Mouse (Mus musculus): ENCODE data around the gene Exosc1.

The Exosc1 gene

DNA sequence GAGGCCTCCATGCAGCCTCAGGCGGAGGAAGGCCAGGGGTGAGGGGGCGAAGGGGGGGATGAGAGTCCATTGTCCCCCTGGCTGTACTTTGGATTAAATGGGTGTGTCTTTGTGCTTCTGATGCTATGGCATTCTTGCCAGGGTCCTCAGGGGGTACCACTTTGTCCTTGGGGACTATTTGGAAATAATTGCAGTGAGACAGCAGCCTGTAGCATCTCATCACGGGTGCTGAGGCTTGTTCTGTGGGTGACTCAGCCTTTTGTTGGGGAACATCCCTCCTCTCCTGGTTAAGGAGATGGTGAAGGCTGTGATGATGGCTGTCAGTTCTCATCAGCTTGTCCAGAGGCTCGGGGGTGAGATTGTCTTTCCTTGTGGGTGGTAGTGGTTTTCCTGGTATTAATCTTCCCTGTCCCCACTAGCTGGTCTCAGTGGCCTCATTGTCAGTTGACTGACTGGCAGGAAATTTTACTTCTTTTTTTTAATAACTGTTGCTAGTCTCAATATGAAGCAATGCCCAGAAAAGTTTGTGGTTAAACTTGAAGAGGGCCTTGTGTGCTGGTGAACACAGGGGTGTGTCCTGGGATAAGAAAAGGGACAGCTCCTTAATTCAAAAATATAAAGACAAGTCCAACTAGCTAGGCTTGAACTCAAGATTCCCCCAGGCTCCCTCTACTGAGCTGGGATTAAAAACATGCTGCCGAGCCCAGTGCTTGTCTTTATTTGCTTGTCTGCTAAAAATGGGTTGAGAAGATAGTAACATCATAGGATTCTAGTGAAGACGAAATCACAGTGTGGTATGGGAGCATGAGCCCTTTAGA lies 19.2 kb downstream of the Exosc1 start:
- DNase-seq (ENCODE audit: low read depth, low spot score): no peak

DNA sequence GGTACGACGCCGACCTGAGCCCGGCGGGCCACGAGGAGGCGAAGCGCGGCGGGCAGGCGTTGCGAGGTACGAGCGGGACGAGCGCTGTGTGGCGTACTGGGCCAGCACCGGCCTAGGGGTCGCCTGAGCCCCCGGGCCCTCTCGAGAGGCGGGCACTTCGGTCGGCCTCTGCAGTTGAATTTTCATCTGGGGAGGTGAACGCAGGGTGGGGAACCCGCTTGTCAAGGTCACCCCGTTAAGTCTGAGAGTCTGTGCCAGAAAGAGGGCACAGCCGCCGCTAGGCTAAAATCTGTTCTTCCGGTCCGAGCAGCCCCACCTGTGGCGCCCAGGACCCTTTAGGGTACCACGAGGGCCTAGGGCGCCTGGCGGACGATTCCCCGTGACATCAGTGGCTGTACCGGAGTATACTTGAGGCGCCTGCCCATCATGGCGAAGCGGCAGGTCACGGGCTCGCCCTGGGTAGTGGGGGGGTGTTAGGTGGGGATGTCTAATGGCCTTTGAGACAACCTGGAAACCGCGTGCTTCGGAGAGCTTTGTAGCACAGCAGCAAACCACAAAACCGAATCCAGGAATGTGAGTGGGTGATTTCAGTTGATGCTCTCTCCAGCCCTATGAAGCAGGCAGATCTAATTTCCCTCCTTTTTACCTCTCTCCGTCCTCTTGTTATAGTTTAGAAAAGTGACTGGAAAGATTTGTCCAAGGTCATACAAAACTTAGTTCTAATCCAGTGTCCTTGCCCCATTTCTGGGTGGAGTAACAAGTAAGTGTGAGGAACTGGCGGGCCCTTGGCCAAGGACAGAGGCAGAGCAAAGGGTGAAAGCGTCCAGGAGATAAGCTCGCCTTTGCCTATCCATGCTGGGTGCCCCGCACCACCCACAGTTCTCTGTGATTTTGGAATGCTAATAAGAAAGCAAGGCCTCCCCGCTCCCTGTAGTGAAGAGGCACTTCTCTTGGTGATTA lies 20.8 kb downstream of the Exosc1 start:
- peak; percentile 34 for DNase-seq (ENCODE audit: low read depth, low spot score)

- DNase-seq (ENCODE audit: low read depth, low spot score): peak; percentile 98
These were observed 21.8 kb downstream of the Exosc1 start, which contains the start of gene Pgam1 for GRCm38 (mm10) chr19:41911178-41912073. Pgam1 (plus strand) TSS chr19:41911923.

DNA sequence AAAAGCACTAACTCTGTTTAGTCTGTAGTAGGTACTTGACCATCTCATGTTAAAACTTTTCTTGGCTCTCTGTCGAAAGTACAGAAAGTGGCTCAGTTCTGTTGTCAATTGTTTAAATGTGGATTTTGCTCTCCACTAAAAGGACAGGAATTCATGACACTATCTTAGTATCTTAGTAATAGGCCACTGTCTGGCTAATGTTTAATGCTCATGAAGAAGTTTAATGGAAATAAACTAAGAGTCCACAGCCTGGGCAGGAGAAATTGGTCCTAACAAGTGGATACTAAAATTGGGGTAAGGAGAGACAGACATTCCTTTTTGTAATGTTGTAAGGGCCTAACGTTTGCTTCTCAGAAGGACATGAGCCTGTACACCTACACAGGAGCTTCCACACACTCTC lies 22.8 kb downstream of the Exosc1 start:
- no peak for DNase-seq (ENCODE audit: low read depth, low spot score)

DNA sequence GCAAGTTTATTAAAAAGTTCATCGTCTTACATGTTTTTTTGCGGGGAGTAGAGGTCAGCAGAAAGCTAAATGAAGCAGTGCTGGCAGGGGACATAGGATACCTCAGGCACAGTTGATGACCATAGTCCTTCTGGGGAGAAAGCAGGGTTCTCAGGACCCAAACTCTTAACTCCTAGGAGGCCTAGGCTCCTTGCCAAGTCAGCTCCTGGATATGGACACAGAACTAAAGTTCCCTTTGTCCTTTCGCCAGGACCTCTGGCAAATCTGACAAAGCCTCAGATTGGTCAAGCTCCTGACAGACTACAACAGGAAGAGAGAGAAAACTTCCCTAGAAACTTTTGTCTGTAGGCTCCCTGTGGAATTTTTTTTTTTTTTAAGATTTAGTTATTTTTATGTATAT lies 24.5 kb downstream of the Exosc1 start:
- DNase-seq (ENCODE audit: low read depth, low spot score): no peak

GRCm38 (mm10) chr19:41907079-41907760 lies 26.0 kb downstream of the Exosc1 start:
- no peak for DNase-seq (ENCODE audit: low read depth, low spot score)

DNA sequence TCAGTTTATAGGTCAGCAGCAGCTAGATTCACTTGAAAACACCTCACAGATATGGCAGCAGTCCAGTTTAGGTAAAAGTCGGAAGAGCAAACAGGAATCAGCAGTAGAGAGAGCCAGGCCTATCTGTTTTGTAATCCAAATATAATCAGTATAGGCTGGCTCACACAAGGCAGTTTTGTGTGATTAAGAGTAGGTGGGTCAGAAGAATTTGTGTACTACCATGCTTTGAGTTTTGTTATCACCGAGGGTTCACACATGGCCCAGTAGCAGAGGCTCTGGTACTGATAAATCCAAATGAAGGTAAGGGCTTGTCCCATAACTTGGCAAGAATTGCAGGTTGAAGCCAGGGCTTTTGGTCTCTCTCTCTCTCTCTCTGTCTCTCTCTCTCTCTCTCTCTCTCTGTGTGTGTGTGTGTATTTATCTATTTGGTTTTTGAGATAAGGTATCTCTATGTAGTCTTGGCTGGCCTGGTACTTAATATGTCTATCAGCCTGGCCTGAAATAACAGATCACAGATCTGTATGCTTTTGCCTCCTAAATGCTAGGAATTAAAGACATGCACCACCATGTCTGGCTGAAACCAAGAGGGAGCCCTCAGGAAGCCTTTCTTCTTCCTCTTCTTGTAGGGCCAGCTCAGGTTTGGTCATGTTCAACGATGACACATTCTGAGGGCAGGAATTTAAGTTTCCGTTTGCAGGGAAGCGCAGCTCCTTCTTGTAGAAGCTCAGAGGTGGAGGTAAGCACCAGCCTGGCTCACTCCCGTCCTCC lies 26.7 kb downstream of the Exosc1 start:
- no peak for DNase-seq (ENCODE audit: low read depth, low spot score)

- no peak for DNase-seq (ENCODE audit: low read depth, low spot score)
These were observed 28.0 kb downstream of the Exosc1 start for GRCm38 (mm10) chr19:41905246-41905645.

DNA sequence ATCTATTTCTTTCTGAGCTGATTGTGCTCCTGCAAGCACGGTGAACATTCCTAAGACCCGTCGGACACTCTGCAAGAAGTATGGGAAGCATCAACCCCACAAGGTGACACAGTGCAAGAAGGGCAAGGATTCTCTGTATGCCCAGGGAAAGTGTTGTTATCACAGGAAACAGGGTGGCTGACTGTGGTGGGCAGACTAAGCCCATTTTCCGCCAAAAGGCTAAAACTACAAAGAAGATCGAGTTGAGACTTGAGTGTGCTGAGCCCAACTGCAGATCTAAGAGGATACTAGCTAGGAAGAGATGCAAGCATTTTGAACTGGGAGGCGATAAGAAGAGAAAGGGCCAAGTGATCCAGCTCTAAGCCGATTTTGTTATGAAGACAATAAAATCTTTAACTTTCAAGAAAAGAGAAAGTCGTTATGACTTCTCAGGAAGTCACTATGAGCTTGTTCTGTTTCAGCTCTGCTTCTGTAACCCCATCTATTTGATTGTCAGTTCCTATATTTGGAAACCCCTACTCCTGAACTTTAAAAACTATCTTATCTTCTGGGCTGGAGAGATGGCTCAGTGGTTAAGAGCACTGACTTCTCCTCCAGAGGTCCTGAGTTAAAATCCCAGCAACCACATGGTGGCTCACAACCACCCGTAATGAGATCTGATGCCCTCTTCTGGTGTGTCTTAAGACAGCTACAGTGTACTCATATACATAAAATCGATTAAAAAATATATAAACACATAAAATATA lies 30.2 kb downstream of the Exosc1 start:
- DNase-seq (ENCODE audit: low read depth, low spot score): no peak

DNA sequence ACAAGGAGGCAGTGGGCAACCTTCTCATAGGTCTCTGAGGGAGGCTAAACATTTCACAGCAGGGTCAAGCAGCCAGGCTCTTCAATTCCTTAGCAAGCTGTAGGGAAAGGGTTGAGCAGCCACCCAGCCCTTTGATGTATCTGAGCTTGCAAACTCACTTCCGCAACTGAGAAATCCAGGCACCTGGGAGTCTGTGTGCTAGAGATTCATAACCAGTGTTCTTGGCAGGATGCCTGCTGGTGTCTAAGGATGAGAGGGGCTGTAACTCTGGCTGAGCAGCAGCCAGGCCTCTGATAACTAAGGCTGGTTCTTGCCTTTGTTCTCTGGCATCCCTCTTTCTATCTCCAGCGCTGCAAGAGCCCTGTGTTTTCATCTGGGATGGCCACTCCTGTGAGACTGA lies 31.5 kb downstream of the Exosc1 start:
- DNase-seq (ENCODE audit: low read depth, low spot score): no peak

DNA sequence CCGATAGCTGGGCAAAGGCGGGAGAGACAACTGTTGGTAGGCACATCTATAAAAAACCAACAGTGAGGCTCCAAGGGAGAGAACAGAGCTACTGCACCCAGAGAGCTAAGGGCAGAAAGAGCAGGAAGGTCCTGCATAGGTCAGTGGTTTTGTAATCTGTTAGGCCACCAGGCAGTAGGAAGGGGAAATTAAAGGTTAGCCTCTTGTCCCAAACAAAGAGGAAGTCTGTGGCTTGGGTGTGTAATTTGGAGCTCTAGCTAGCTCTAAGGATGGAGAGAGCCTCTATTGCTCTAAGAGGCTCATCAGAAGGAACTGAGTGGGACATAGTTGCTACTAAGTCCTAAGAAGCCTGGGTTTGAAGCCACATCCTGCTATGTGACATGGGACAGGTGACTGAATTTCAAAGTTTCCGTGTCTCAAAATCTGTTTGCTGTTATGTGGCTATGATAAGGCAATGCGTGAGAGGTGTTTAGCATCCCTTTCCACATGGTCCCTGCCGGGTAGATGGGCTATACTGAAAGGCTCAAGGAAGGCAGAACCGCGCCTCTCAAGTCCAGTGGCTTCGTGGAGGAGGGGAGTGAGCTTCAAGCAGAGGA lies 32.6 kb downstream of the Exosc1 start:
- no peak for DNase-seq (ENCODE audit: low read depth, low spot score)

GRCm38 (mm10) chr19:41898860-41899259 lies 34.4 kb downstream of the Exosc1 start:
- peak; percentile 44 for DNase-seq (ENCODE audit: low read depth, low spot score)

GRCm38 (mm10) chr19:41896319-41896711 lies 36.9 kb downstream of the Exosc1 start:
- no peak for DNase-seq (ENCODE audit: low read depth, low spot score)

DNA sequence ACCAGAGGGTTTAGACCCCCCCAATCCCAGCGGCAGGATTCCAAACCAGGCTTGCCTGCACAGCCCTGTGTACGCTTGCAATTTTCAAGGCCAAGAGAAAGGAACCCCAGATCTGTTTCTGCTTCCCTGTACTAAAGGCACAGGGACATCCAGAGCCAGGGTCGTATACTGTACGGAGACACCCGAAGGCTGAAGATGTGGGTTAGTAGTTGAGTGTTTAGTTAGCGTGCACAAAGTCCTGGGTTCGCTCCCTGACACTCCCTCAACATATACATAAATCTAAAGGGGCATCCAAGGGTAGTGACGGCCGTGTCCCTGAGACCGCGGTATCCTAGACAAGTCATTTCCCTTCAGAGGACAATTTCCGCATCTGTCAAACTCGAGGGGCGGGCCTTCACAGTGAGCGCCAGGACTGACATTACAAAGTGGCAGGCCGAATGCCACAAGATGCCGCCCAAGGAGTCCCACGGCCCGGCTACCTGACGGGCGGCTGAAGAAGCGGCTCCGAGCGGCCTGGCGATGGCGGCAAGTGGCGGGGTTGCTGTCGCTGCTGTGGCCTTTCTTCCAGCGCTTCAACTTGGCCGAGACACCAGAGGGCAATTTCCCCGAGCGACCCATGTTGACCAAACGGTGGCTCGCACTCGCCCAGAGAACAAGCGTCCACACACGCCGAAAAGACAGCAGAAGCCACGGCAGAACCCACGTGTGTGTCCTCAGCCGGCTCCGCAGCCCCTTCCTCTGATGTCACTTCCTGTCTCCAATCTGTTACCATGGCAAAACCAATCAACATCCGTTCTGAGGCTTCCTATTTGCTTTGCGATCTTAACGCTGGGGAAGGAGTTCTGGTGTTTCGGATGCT lies 37.5 kb downstream of the Exosc1 start, which contains the start of gene Rrp12:
Rrp12 (minus strand) TSS at position 714 of the 859 bp plus-strand sequence.
- peak; percentile 87 for DNase-seq (ENCODE audit: low read depth, low spot score)

DNA sequence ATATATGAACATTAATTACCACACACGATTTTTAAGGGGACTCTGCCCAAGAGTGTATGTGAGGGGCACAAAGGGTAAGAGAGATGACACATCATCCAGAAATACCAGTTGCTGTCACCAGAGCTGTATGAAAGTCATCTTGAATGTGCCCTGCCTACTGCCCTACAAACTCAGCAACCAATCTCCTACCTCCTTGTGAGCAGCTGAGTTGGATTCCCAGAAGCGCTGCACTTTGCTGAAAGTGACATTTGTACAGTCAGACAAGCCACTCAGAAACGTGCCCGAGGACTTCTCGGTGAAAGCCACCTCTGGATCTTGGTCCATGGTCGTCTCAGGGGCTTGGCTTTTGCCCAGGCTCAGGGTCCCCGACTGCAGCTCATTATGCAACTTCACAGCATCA lies 38.3 kb downstream of the Exosc1 start:
- DNase-seq (ENCODE audit: low read depth, low spot score): peak; percentile 49

DNA sequence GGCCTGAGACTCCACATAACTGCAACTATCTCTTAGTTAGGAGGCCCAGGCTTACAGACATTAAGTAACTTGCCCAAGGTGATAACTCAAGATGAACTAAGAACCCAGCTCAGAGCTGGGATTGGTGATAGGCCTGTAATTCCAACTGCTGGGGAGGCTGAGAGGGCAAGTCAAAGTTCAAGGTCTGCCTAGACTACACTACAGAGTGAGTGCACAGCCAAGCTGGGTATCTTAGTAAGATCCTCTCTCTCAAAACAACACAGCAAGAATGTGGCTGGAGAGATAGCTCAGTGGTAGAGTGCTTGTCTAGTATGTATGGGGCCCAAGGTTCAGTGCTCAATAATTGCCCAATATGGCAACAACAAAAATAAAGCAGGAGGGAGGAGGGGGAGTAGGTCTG lies 45.0 kb downstream of the Exosc1 start:
- DNase-seq (ENCODE audit: low read depth, low spot score): peak; percentile 59

DNA sequence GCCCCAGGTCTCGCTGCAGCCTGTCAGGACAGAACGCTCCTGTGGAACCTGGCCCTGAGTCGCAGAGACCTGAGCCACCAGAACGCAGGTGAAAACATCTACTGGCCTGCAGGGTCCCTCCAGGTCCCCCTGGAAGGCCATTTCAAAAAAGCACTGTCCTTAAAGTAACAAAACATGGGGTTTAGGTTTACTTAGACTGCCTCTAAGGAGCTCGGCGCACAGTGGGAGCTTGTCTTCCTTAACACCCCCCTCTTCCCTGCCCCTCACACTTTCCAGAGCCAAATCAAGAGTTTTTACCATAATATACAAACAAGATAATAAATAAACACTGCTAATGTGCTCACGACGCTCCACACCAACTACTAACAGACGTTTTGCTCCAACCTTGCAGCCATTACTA lies 49.3 kb downstream of the Exosc1 start:
- no peak for DNase-seq (ENCODE audit: low read depth, low spot score)

DNA sequence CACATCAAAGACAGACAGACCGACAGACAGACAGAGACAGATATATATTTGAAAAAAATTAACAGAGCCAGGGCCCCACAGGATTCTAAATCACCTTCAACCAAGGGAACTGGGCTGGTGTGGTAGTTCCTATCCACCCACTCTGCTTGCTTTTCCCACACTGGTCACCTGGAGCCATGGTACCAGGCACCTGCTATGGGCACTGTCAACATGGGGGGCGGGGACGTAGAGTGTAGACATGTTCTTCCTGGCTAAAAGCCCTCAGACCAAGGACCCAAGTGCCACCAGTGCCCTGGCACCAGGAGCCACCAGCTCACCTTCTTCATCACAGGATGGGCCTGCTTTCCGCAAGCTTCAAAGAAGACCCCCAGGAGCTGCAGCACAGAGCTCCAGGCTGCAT lies 51.4 kb downstream of the Exosc1 start:
- no peak for DNase-seq (ENCODE audit: low read depth, low spot score)

Data from c-Kit-negative CD71-positive TER-119-positive erythroid progenitor cells, embryonic 14.5 days (primary cell).